Mouse (Mus musculus) heart, embryonic 10.5 days (tissue): ENCODE measurements at regions not wholly inside any gene's neighbourhood (a gene's known extent, or its start where the extent isn't known, plus 50 kb on each side); places are given as distances from the start of the nearest gene placed in this dataset. TPM values are rescaled to one million over a fixed set of nuclear protein-coding genes. Genes with fewer than 3 reads are reported as not detected.

ENCODE experiments used
- microRNA-seq: library from miRNA; unstranded; fragments of <30 nt; microRNA quantifications from one replicate; pipeline ENCODE4, GENCODE M21; 2017

Small RNA genes in the stretch of these regions (microRNA-seq; reads per million reads assigned to microRNA genes)
- not detected for gene Gm27501
